Mouse (Mus musculus): ENCODE data around the gene Gng12.
A peak's percentile ranks its signal among the peaks of the same experiment; 100 is the strongest.
"Not testable (repeated sequence)": the region's sequence is repeated elsewhere in the genome, so short reads cannot be mapped to it uniquely, and the experiment has no call there.

Gng12 gene

DNA sequence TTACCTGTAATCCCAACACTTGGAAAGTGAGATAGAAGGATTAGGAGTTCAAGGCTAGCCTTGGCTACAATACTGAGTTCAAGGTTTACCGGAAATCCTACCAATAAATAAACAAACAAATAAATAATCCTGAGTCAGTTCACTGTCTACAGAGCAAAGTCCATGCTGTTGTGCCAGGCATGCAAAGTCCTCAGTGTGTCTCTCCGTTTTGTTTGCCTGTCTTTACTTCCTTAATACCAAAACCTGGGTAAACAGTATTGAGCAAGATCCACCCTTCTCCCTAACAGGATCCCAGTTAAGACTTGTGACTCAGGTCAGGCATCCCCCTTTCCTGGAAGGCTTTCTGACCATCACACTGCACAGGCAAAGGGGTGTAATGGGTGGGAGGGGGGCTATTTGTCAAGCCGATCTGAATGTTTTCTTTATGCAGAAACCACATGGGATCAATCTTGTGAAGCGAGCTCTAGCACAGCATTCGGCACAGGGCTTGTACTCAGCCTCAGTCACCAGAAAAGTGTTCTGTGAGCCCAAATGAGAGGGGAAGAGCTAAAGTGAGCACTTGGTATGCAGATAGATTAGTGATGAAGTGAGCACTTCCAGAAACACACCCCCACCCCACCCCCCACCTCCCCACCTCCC is 133.2 kb downstream of the Gng12 start:
- no peaks in the 10 kb centered on the region for H3K36me3 ChIP-seq (ENCODE audit: control insufficient read depth, insufficient read depth, low read length, poor library complexity, severe bottlenecking)
- no peaks in the 10 kb centered on the region for H3K27me3 ChIP-seq (ENCODE audit: control insufficient read depth, insufficient read depth, low read length, poor library complexity, severe bottlenecking)
- no peak for DNase-seq (ENCODE audit: low read depth, low spot score)

DNA sequence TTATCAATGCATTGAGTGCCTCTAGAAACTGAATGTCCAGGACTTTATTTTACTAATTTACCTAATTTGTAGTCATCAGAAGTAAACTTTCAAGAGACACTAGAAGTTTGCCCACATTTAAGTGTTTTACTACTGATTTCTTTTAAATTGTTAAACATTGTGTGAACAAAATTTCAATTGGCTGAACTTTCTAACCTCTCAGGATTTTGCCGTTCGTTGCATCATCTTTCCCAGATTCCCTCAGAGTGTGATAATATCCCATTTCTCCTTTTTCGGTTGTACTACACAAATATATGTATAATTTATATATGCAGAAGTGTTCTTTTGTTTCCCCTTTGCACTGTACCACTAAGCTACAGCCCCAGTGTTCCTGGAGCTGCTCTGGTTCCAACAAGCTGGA is 133.8 kb downstream of the Gng12 start:
- no peaks in the 10 kb centered on the region for H3K36me3 ChIP-seq (ENCODE audit: control insufficient read depth, insufficient read depth, low read length, poor library complexity, severe bottlenecking)
- H3K27me3 ChIP-seq (ENCODE audit: control insufficient read depth, insufficient read depth, low read length, poor library complexity, severe bottlenecking): no peaks in the 10 kb centered on the region
- no peak for DNase-seq (ENCODE audit: low read depth, low spot score)

DNA sequence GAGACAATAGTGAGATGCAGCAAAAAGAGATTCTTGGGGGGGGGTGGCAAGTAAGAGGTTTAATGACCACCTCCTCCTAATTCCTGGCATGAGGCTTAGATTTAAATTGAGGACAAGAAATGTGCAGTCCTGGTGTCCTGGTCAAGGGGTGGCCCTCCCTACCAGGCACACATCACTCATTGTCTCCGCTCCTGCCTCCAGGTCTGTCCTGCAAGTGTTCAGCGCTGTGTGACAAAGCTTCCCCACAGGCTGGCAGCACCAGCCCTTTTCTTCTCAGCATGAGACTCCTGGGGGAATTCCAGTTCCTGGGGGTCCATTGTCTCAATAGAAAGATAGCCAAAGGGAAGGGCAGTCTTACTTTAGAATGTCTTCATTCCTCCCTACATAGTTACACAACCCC is 134.2 kb downstream of the Gng12 start:
- Histone ChIP-seq H3K27me3 (ENCODE audit: control insufficient read depth, insufficient read depth, low read length, poor library complexity, severe bottlenecking) (no peaks in the 10 kb centered on the region), H3K36me3 (ENCODE audit: control insufficient read depth, insufficient read depth, low read length, poor library complexity, severe bottlenecking) (no peaks in the 10 kb centered on the region)
- DNase-seq (ENCODE audit: low read depth, low spot score): no peak

DNA sequence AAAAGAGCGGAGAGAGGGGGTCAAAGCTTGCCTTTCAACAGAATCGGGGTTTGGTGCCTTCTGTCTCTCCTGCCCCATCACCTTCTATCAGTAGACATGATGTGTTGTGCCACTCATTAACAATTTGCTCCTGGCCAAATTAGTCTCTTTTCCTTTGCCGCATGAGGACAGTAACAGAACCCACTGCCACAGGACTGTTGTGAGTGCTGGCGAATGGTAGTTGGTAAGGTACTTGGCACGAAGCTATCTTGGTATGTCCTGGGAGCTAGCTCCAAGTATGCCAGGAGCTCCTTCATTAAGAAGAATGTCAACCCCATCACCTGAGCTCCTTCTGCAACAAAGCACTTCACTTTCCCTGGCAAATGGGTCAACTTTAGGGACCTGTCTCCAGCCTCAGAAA is 134.6 kb downstream of the Gng12 start:
- Histone ChIP-seq H3K27me3 (ENCODE audit: control insufficient read depth, insufficient read depth, low read length, poor library complexity, severe bottlenecking) (no peaks in the 10 kb centered on the region), H3K36me3 (ENCODE audit: control insufficient read depth, insufficient read depth, low read length, poor library complexity, severe bottlenecking) (no peaks in the 10 kb centered on the region)
- DNase-seq (ENCODE audit: low read depth, low spot score): no peak

DNA sequence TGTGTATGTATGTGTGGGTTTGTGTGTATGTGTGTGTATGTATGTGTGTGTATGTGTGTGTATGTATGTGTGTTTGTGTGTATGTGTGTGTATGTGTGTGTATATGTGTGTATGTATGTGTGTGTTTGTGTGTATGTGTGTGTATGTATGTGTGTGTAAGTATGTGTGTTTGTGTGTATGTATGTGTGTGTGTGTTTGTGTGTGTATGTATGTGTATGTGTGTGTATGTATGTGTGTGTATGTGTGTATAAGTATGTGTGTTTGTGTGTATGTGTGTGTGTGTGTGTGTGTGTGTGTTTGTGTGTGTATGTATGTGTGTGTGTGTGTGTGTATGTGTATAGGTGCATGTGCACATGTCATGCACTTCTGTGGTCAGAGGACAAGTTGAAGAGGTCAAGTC is 136.4 kb downstream of the Gng12 start:
- H3K27me3 ChIP-seq (ENCODE audit: control insufficient read depth, insufficient read depth, low read length, poor library complexity, severe bottlenecking); DNase-seq (ENCODE audit: low read depth, low spot score); H3K36me3 ChIP-seq (ENCODE audit: control insufficient read depth, insufficient read depth, low read length, poor library complexity, severe bottlenecking): not testable (repeated sequence)

DNA sequence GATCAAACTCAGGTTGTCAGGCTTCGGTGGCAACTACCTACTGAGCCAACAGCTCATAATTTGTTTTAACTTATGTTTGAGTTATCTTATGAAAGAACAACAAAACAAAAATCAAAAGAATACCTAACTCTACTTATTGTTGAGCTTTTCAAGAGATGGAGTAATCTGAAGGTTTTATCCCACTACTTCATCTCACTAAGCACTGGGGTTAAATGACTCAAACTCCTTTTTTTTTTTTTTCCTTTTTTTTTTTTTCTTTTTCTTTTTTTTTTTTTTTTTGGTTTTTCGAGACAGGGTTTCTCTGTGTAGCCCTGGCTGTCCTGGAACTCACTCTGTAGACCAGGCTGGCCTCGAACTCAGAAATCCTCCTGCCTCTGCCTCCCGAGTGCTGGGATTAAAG is 136.8 kb downstream of the Gng12 start:
- DNase-seq (ENCODE audit: low read depth, low spot score); H3K27me3 ChIP-seq (ENCODE audit: control insufficient read depth, insufficient read depth, low read length, poor library complexity, severe bottlenecking); H3K36me3 ChIP-seq (ENCODE audit: control insufficient read depth, insufficient read depth, low read length, poor library complexity, severe bottlenecking): not testable (repeated sequence)

DNA sequence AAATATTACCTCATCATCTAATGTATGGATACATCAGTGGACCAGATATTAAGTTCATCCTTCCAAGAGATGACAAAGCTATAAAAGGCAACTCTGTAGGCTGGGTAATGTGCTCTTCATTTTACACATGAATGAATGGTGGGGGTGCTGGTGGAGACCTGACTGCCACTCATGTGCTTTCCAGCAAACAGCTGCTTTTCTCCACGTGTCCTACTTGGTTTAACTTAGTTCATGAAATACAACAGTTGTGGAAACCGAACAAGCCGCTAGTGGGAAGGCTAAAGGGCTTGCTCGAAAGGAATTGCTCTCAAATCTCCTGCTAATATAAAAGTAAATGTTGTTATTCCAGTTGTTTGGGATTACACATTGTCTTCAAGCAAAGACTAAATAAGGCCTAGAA is 137.4 kb downstream of the Gng12 start:
- H3K36me3 ChIP-seq (ENCODE audit: control insufficient read depth, insufficient read depth, low read length, poor library complexity, severe bottlenecking): no peaks in the 10 kb centered on the region
- H3K27me3 ChIP-seq (ENCODE audit: control insufficient read depth, insufficient read depth, low read length, poor library complexity, severe bottlenecking): no peaks in the 10 kb centered on the region
- no peak for DNase-seq (ENCODE audit: low read depth, low spot score)

DNA sequence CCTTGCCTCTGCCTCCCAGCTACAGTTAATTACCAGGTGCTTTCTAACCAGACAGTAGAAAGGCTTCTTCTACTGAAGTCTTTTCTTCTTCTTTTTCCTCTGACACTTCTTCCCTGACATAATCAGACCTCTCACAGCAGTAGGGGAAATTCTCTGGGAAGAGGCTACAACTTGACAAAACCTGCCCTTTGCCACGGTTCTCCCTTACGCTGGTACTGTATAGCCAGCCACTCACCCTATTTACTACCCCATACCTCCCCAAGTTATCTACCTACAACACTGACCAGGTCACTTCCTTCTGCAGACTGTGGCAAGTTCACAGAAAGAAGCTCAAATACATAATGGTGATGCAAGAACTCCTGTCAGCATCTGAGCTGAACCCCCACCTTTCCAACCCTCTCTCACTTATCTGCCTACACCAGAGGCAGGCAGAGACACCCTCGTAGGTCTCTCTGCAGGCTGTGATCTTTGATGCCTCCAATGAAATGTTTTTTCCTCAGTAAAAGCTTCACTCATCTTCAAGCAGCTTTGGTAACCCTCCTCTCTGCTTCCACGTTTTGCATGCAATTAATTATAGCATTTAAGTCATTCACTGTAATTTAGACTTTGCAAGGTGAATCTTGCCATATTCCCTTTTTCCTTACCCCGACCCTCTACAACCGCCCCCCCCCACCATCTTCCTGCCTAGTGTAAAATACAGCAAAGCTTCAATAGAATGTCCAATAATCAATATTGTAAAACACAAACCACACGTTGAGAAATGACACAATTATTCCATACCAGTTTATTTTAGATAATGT is 138.3 kb downstream of the Gng12 start:
- no peak for DNase-seq (ENCODE audit: low read depth, low spot score)
- H3K36me3 ChIP-seq (ENCODE audit: control insufficient read depth, insufficient read depth, low read length, poor library complexity, severe bottlenecking): no peaks in the 10 kb centered on the region
- no peaks in the 10 kb centered on the region for H3K27me3 ChIP-seq (ENCODE audit: control insufficient read depth, insufficient read depth, low read length, poor library complexity, severe bottlenecking)

DNA sequence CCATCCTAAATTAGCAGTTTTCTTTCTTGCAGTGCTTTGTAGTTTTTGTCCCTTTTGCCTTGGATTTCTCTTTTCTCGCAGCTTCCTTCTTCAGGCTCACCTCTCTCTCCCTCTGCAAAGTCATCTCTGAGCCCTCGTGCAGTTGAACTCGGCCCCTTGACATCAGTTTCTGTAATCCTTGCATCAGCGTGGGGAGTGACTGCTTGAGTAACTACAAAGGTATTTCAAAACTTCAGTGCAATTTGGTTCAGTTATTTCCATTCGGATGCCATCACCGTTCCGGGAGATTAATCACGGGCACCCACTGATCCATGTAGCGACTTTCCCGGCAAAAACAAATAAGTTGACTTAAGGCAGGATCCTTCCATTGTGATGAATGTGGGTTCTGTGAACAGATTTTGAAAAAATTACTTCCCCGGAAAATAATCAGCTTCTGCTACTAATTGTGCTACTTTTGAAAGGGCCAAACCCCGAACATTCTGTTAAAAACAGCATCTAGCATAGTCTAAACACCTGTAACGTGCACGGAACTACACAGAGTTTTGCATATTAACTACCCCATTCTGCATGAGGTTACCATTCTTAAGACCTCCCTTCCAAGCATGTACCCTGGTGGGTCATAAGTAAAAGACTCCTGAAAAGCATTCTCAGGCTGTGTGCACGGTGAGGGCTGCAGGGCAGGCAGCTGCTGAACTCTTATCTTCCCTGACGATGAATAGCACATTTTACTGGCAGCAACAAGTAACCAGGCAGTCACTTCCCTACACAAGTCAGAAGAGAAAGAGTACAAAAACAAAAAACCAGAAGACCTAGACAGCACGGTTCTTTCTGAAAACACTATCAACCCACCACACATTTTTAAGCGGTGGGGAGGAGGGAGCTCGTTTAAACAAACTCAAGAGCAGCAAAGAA is 139.4 kb downstream of the Gng12 start:
- peak; percentile 26 for DNase-seq (ENCODE audit: low read depth, low spot score)

DNA sequence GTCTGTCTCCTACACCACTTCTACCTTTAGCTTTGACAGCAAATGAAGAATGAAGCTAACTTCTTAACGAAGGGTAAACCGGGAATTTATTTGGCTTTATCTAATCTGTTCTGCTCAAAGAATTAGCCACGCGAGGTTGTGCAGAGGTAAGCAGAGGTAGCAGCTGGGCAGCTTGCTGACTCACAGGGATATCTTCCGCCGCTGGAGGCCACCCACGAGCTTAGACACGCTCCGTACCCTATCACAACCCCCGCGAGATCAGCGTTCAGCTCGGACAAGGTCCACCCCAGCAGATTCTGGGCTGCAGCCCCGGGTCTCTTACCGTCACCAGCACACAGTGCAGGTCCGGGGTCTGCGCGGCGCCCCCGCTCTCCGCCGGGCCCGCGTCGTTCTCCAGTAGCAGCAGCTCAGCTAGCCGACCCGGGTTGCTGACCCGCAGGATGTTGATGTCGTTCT is 140.2 kb downstream of the Gng12 start:
- peak; percentile 82 for DNase-seq (ENCODE audit: low read depth, low spot score)
- H3K36me3 ChIP-seq (ENCODE audit: control insufficient read depth, insufficient read depth, low read length, poor library complexity, severe bottlenecking): no peaks in the 10 kb centered on the region
- no peaks in the 10 kb centered on the region for H3K27me3 ChIP-seq (ENCODE audit: control insufficient read depth, insufficient read depth, low read length, poor library complexity, severe bottlenecking)

More for the DNA sequence above, 139.4 kb downstream of the Gng12 start:
- H3K36me3 ChIP-seq (ENCODE audit: control insufficient read depth, insufficient read depth, low read length, poor library complexity, severe bottlenecking): no peaks in the 10 kb centered on the region
- H3K27me3 ChIP-seq (ENCODE audit: control insufficient read depth, insufficient read depth, low read length, poor library complexity, severe bottlenecking): no peaks in the 10 kb centered on the region

DNA sequence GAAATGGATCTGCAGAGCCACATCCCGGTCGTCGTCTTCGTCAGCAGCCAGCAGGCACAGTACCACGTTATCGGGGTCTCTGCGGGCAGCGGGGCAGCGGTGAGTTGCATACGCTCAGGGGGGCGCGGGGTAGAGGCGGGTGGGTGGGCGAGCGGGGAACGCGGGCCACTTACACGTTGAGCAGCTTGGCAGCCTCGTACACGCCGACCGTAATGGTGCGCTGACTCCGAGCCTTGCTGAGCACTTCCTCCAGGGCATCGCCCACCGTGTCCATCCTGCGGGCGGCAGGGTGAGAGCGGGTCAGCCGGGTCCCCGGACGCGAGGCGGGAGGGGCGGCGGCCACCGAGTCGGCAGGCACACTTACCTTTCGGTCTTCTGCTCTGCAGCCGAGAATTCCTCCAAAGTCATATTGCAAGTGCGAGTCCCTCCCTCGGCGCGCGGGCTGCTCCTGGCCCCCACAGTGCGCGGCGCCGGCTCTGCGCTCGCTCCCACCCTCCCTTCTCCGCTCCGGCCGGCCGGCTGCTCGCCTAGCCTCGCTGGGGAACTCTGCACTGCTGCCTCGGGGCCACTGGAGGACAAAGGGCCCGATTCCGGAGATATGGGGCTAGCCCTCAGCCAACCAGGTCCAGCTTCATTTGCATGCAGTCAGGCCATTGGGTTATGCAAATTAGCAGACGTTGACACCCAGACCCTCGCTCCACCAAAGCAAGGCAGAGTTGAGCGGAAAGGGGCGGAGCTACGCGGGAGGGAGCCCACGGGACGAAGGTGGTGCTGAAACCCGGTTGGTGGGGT is 140.8 kb downstream of the Gng12 start, which contains the start of gene Gadd45a:
TSS of gene Gadd45a (minus strand) at position 621 of the 792 bp plus-strand sequence.
- no peaks in the 10 kb centered on the region for H3K36me3 ChIP-seq (ENCODE audit: control insufficient read depth, insufficient read depth, low read length, poor library complexity, severe bottlenecking)
- H3K27me3 ChIP-seq (ENCODE audit: control insufficient read depth, insufficient read depth, low read length, poor library complexity, severe bottlenecking): no peaks in the 10 kb centered on the region
- peak; percentile 97 for DNase-seq (ENCODE audit: low read depth, low spot score)

DNA sequence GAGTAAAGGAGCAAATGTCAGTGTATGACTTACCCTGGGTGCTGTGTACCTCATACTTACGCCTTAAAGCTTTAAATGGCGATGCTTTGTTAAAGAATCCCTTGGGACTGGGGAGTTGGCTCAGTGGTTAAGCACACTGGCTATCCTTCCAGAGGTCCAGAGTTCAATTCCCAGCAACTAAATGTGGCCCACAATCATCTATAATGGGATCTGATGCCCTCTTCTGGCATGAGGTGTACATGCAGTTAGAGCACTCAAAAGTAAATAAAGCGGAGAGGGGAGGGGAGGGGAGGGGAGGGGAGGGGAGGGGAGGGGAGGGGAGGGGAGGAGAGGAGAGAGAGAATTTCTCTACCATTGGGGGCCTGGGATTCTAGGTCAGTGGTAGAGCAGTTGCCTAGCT is 142.8 kb downstream of the Gng12 start:
- H3K36me3 ChIP-seq (ENCODE audit: control insufficient read depth, insufficient read depth, low read length, poor library complexity, severe bottlenecking): no peaks in the 10 kb centered on the region
- H3K27me3 ChIP-seq (ENCODE audit: control insufficient read depth, insufficient read depth, low read length, poor library complexity, severe bottlenecking): no peaks in the 10 kb centered on the region
- DNase-seq (ENCODE audit: low read depth, low spot score): no peak

DNA sequence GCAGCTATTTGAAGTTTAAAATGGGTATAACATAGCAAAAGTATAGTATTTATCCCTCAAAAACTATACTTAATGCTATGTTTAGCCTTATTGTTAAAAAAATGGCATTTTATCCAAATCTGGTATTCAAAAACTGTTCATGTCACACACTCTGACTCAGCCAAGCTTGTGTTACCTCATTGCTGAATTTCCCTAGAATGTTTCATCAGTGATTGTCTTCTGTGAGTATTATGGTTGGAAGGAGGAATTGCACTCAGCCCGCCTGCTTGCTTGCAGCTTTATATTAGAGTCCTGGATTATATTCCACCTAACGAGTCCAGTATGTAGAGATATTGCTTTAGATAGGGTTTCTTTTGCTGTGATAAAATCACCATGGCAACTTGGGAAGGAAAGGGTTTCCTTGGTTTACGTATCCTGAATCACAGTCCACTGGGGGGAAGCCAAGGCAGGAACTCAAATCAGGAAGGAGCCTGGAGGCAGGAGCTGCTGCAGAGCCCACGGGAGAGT is 144.8 kb downstream of the Gng12 start:
- Histone ChIP-seq H3K27me3 (ENCODE audit: control insufficient read depth, insufficient read depth, low read length, poor library complexity, severe bottlenecking) (no peaks in the 10 kb centered on the region), H3K36me3 (ENCODE audit: control insufficient read depth, insufficient read depth, low read length, poor library complexity, severe bottlenecking) (no peaks in the 10 kb centered on the region)
- DNase-seq (ENCODE audit: low read depth, low spot score): no peak

DNA sequence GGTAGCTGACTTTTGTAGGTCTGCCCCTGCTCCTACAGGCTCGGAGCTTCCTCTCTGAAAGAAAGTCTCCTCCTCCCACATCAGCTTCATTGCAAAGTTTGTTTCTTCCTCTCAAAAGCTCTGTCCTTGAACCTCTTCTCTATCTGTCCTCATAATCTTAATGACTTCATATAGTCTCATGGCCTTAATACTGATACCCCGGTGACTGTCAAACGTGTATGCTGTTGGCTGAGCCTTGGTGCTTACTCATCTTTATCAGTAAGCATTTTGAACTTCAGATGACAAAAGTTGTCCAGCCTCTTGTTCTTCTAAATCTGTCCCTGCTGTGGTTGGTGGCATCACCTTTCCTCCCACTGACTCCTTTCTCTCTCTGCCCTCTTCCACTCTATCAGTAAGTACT is 149.2 kb downstream of the Gng12 start:
- no peak for DNase-seq (ENCODE audit: low read depth, low spot score)
- no peaks in the 10 kb centered on the region for H3K36me3 ChIP-seq (ENCODE audit: control insufficient read depth, insufficient read depth, low read length, poor library complexity, severe bottlenecking)
- H3K27me3 ChIP-seq (ENCODE audit: control insufficient read depth, insufficient read depth, low read length, poor library complexity, severe bottlenecking): no peaks in the 10 kb centered on the region
